Mouse (Mus musculus): ENCODE measurements around the gene Tubb4a.

GRCm38 (mm10) chr17:57082481-57082880 is 5.1 kb downstream of the Tubb4a start:
- no peak for TF ChIP-seq CTCF (IDR thresholded peaks at IDR 0.05; ENCODE audit: control insufficient read depth, insufficient read depth, insufficient replicate concordance, low read depth, low read length)
- no peak for TF ChIP-seq POLR2A (IDR thresholded peaks at IDR 0.05; ENCODE audit: control insufficient read depth, low read depth, low read length)

All from testis, adult 2 months (tissue).